Mouse (Mus musculus) forebrain, embryonic 11.5 days (tissue): Measurements from ENCODE around the gene Usp34. TPM values are rescaled to one million over a fixed set of nuclear protein-coding genes. Genes with fewer than 3 reads are reported as not detected.
A peak's percentile ranks its signal among the peaks of the same experiment; 100 is the strongest.

ENCODE experiments used
- ATAC-seq: fragments of 200-750 bp; cut with Nextera tagmentation; replicated peaks from 2 replicates; pipeline ENCODE4 v1.8.0; 2017; ENCODE audit warnings: moderate TSS enrichment; ENCODE audit not compliant: low FRiP score
- DNase-seq: peaks from one replicate; pipeline ENCODE4 v3.0.0-alpha.2; 2017; ENCODE audit warnings: low spot score
- H3K27ac ChIP-seq: fragments of 300-500 bp; sonication (generic); 2 replicates; pipeline ENCODE4 v1.5.1; 2014; ENCODE audit warnings: low read depth, low read length
- H3K27me3 ChIP-seq: fragments of 300-500 bp; sonication (generic); 2 replicates; pipeline ENCODE4 v1.6.1; 2014; ENCODE audit warnings: mild to moderate bottlenecking, low read length, mixed read lengths; ENCODE audit not compliant: control insufficient read depth, insufficient read depth
- H3K36me3 ChIP-seq: fragments of 300-500 bp; sonication (generic); 2 replicates; pipeline ENCODE4 v1.6.1; 2014; ENCODE audit warnings: mild to moderate bottlenecking, low read length, moderate library complexity, mixed read lengths; ENCODE audit not compliant: control insufficient read depth, insufficient read depth
- H3K4me1 ChIP-seq: fragments of 300-500 bp; sonication (generic); replicated peaks from 2 replicates; pipeline ENCODE4 v1.6.1; 2014; ENCODE audit warnings: low read length, mixed read lengths; ENCODE audit not compliant: control insufficient read depth, insufficient read depth
- H3K4me2 ChIP-seq: fragments of 300-500 bp; sonication (generic); 2 replicates; pipeline ENCODE4 v1.6.1; 2014; ENCODE audit warnings: low read depth, mild to moderate bottlenecking, low read length, moderate library complexity, mixed read lengths; ENCODE audit not compliant: severe bottlenecking
- H3K4me3 ChIP-seq: fragments of 300-500 bp; sonication (generic); 2 replicates; pipeline ENCODE4 v1.5.1; 2014; ENCODE audit warnings: low read depth, low read length
- H3K9ac ChIP-seq: fragments of 300-500 bp; sonication (generic); 2 replicates; pipeline ENCODE4 v1.6.1; 2014; ENCODE audit warnings: low read length
- H3K9me3 ChIP-seq: fragments of 300-500 bp; sonication (generic); 2 replicates; pipeline ENCODE4 v1.6.1; 2016; ENCODE audit warnings: low read length, mixed read lengths; ENCODE audit not compliant: control insufficient read depth
- WGBS: fragments of 180-500 bp; shearing (Covaris S2); extraction: QIAGEN DNeasy Blood & Tissue Kit; methylation state at CpG from one replicate; pipeline ENCODE4 v1.1.7; 2014; 5-methylcytosine and 5-hydroxymethylcytosine counted together
- polyA plus RNA-seq: library from polyadenylated mRNA; unstranded; fragments of >200 nt; fragmentation: Nextera tagmentation; extraction: Ambion mirVana; gene quantifications from 2 replicates; pipeline ENCODE4 v1.2.1, GENCODE M21; 2014

Gene Usp34
- polyA plus RNA-seq: 30.8 and 32.8 TPM in 2 replicates

DNA sequence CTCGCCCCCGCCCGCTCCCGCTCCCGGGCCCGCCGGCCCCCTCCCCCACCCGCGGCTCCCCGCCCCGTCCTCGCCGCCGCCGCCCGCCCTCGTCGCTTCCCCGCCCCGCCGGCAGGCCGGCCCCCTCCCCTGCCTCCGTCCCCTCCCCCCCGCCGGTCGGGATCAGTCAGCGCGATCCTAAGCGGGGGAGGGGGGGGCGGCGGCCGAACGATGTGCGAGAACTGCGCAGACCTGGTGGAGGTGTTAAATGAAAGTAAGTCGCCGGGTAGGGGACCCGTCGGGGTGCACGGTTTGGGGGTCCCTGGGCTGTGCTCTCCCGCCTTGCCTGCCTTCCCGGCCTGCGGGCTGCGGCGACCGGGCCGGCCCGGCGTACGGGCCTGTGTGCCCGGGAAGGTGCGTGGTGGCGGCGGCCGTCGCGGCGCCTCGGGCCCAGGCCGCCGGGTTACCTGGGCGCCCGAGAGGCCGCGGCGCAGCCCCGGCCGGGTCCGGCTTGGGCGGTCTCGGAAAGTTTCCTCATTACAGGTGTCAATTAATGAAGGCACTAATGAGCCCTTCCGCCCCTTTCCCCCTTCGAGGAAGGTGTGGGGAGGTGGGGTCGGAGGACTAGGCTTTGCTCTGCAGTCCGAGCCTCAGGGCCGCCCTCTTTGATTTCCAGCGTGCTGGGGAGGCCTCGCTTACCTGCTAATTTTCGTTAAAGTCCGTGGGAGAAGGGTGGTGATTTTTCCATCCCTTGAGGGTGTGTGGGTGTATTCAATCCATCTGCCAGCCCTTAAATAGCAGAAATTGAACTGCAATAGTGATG lies at the start of gene Usp34:
Usp34 (plus strand) TSS at position 132 of the 802 bp plus-strand sequence.
- no peak for DNase-seq

DNA sequence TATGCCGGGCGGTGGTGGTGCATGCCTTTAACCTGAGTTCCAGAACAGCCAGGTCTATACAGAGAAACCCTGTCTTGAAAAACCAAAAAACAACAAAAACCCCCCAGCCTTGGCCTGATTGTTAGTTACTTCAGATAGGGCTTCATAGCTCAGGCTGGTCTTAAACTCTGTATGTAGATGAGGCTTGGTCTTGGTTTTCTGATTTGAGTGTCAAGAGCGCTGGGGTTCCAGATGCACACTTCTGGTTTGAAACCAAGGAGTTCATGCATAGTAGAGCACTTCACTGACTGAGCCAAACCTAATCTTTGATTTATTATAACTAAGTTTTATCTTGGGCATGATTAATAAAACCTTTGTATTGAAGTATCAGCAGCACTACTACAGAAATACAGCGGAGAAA lies 47.6 kb upstream of the Usp34 start:
- H3K36me3 ChIP-seq: peaks cover 4% of the 10 kb centered on the region; the same call in 1 of the 2 replicates
- DNase-seq: no peak

More for the DNA sequence above, at the start of gene Usp34:
- Histone ChIP-seq H3K36me3 (no peaks in the 10 kb centered on the region), H3K27me3 (no peaks in the 10 kb centered on the region), H3K4me2 (peak within 1 kb of the TSS; percentile 67), H3K9me3 (no peaks in the 10 kb centered on the region), H3K4me1 (no peaks in the 10 kb centered on the region; the same call in 1 of the 2 replicates), H3K9ac (peak within 1 kb of the TSS; percentile 92), H3K27ac (peak within 1 kb of the TSS; percentile 98), H3K4me3 (peak within 1 kb of the TSS; percentile 93)
- under 1% methylated on average over 39 of the region's 80 CpGs for WGBS
- ATAC-seq: peak; percentile 61

DNA sequence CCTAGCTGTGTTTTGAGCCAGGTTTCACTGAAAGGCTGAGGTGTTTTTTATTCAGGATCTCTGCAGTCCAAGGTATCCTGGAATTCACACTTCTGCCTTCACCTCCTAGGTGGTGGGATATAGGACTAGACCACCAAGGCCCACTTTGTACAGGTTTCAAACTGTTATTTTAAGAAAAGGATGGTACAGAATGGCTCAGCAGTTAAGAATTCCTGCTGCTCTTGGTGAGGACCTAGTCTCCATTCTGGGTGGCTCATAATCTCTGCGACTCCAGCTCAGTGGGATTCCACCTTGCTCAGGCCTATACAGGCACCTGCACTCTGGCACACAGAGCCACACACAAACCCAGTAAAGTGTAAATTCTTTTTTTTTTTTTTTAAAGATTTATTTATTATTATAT lies 47.2 kb upstream of the Usp34 start:
- no peak for ATAC-seq
- no peak overlapping the region for H3K27ac ChIP-seq
- no peaks in the 10 kb centered on the region for H3K9me3 ChIP-seq
- no peak overlapping the region for H3K4me3 ChIP-seq
- WGBS: 79% methylated on average over 1 of the region's 1 CpGs
- peaks cover 2% of the 10 kb centered on the region; the same call in 1 of the 2 replicates for H3K4me1 ChIP-seq
- peaks cover 4% of the 10 kb centered on the region; the same call in 1 of the 2 replicates for H3K36me3 ChIP-seq
- DNase-seq: no peak
- H3K27me3 ChIP-seq: no peaks in the 10 kb centered on the region
- H3K4me2 ChIP-seq: no peak overlapping the region
- no peak overlapping the region for H3K9ac ChIP-seq

More for the DNA sequence above, 47.6 kb upstream of the Usp34 start:
- no peak for ATAC-seq
- H3K4me2 ChIP-seq: no peak overlapping the region
- WGBS: 92% methylated on average over 4 of the region's 4 CpGs
- H3K4me3 ChIP-seq: no peak overlapping the region
- no peaks in the 10 kb centered on the region for H3K27me3 ChIP-seq
- peaks cover 2% of the 10 kb centered on the region; the same call in 1 of the 2 replicates for H3K4me1 ChIP-seq
- H3K9me3 ChIP-seq: no peaks in the 10 kb centered on the region
- H3K27ac ChIP-seq: no peak overlapping the region
- no peak overlapping the region for H3K9ac ChIP-seq

DNA sequence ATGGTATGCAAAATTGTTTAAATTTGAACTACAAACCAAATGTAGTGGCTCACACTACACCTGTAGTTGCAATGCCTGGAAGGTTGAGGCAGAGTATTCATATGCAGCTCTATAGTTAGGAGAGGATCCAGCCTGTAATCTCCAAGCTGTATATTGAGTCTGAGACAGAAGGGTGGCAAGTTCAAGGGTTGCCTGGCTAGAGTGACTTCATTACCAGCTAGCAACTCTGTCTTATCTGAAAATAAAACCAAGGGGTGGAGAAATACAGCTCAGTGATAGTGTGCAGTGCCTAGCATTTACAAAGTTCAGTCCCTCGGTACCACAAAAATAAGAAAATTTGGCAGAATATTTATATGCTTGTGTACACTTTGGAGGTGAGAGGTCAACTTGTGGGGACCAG lies 46.5 kb upstream of the Usp34 start:
- H3K9ac ChIP-seq: no peak overlapping the region
- peaks cover 2% of the 10 kb centered on the region; the same call in 1 of the 2 replicates for H3K4me1 ChIP-seq
- H3K27me3 ChIP-seq: no peaks in the 10 kb centered on the region
- H3K36me3 ChIP-seq: peaks cover 4% of the 10 kb centered on the region; the same call in 1 of the 2 replicates
- no peak for DNase-seq
- no peak overlapping the region for H3K4me2 ChIP-seq
- no peaks in the 10 kb centered on the region for H3K9me3 ChIP-seq
- WGBS: 96% methylated on average over 1 of the region's 1 CpGs
- H3K27ac ChIP-seq: no peak overlapping the region
- H3K4me3 ChIP-seq: no peak overlapping the region
- no peak for ATAC-seq

DNA sequence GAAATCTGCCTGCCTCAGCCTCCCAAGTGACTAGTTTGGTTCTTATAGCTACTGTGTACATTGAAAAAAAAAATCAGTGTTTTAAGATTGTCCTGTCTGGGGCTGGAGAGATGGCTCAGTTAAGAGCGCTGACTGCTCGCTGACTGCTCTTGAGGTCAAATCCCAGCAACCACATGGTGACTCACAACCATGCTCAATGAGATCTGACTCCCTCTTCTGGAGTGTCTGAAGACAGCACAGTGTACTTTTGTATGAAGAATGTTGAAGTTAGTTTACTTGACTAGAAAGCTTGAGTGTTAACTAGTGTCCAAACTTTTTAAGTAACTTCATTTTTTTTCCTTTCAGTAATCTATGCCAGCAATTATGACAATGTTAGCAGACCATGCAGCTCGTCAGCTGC lies 45.2 kb upstream of the Usp34 start:
- 83% methylated on average over 3 of the region's 3 CpGs for WGBS
- H3K4me1 ChIP-seq: peaks cover 2% of the 10 kb centered on the region; the same call in 1 of the 2 replicates
- no peak for ATAC-seq
- H3K4me2 ChIP-seq: no peak overlapping the region
- no peaks in the 10 kb centered on the region for H3K27me3 ChIP-seq
- no peak overlapping the region for H3K9ac ChIP-seq
- H3K9me3 ChIP-seq: no peaks in the 10 kb centered on the region
- H3K27ac ChIP-seq: no peak overlapping the region
- H3K4me3 ChIP-seq: no peak overlapping the region
- no peak for DNase-seq
- H3K36me3 ChIP-seq: peaks cover 4% of the 10 kb centered on the region; the same call in 1 of the 2 replicates

DNA sequence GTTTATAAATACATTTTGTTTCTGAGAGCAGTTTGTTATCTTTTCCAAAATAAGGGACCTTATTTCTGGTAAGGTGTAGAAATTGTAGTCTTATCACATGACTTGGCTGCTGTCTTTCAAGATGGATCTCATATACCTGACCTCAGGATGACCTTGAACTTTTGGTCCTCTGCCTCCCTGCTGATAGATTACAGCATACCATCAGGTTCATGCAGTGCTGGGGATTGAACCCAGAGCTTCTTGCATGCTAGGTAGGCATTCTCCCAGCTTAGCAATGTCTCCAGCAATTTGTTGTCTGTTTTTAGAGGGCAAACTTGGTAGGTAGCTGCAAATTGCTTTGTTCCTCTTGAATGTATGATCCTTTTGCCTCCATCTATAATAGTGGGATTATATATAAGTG lies 41.7 kb upstream of the Usp34 start:
- no peak overlapping the region for H3K4me3 ChIP-seq
- H3K4me2 ChIP-seq: no peak overlapping the region
- no peaks in the 10 kb centered on the region for H3K9me3 ChIP-seq
- no peak overlapping the region for H3K9ac ChIP-seq
- DNase-seq (no peak), ATAC-seq (no peak)
- H3K4me1 ChIP-seq: no peaks in the 10 kb centered on the region
- H3K27me3 ChIP-seq: no peaks in the 10 kb centered on the region
- H3K36me3 ChIP-seq: peaks cover 4% of the 10 kb centered on the region
- no peak overlapping the region for H3K27ac ChIP-seq

DNA sequence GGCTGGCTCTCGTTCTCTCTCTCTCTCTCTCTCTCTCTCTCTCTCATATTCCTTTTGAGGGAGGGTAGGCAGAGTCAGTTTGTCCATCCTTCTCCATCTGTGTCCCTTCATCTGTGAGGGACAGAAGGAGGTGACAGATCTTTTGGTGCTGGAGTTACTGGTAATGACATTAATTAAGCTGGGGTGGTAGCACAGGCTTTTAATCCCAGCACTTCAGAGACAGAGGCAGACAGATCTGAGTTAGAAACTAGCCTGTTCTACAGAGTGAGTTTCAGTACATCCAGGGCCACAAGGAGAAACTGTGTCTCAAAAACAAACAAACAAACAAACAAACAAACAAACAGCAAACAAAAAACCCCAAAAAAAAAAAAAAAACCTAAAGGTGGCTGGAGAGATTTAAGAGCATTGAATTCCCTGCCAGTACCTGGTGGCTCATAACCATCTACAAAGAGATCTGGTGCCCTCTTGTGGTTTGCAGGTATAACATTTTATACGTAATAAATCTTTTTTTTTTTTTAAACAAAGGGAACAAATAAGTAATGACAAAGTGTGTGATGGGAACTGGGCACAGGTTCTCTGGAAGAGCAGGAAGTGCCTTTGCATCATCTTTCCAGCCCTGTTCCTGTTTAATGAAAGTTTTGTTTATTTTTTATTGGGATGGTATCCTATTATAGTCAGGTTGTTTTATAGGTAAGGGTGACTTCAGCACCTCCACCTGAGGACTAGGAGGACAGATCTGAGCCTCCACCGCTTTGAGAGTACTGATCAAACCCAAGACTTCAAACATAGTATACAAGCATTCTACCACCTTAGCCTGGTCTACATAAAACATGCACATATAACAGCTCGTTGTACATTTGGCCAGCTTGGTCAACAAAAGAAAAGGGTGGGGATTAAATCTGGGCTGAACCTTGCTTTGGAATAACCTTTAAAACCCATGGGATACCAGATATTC lies 34.6 kb upstream of the Usp34 start:
- Histone ChIP-seq H3K4me2 (no peak overlapping the region), H3K9ac (no peak overlapping the region), H3K27me3 (no peaks in the 10 kb centered on the region), H3K4me1 (no peaks in the 10 kb centered on the region), H3K27ac (no peak overlapping the region), H3K9me3 (no peaks in the 10 kb centered on the region), H3K36me3 (peaks cover 14% of the 10 kb centered on the region), H3K4me3 (no peak overlapping the region)
- WGBS: 78% methylated on average over 4 of the region's 4 CpGs
- DNase-seq (no peak), ATAC-seq (no peak)

DNA sequence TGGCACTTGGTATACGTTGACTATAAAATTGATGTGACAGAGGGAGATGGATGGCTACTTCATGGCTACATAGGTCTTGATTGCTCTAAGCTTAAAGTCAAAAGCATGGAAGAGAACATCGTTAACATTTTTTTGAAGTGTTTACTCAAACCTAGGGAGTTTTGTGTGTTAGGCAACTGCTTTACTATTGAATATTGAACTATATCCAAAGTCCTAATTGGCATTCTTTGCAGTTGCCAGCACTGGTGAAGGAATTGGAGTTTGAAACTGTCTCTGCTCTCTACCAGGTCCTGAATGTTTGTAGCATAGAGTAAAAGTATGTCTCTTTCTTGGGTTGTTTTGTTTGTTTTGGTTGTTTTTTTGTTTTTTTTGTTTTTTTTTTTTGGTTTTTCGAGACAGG lies 30.9 kb upstream of the Usp34 start:
- no peak overlapping the region for H3K27ac ChIP-seq
- ATAC-seq: no peak
- H3K27me3 ChIP-seq: no peaks in the 10 kb centered on the region
- no peak overlapping the region for H3K9ac ChIP-seq
- H3K36me3 ChIP-seq: peaks cover 27% of the 10 kb centered on the region; the same call in 1 of the 2 replicates
- WGBS: 88% methylated on average over 3 of the region's 3 CpGs
- no peak for DNase-seq
- H3K4me3 ChIP-seq: no peak overlapping the region
- no peaks in the 10 kb centered on the region for H3K9me3 ChIP-seq
- H3K4me2 ChIP-seq: no peak overlapping the region
- no peaks in the 10 kb centered on the region for H3K4me1 ChIP-seq
